Mouse (Mus musculus) kidney, embryonic 15.5 days (tissue): ENCODE data around the gene Rnase10. TPM values are rescaled to one million over a fixed set of nuclear protein-coding genes. Genes with fewer than 3 reads are reported as not detected.
A peak's percentile ranks its signal among the peaks of the same experiment; 100 is the strongest.

Experiments
- ATAC-seq: fragments of 200-750 bp; cut with Nextera tagmentation; replicated peaks from 2 replicates; pipeline ENCODE4 v1.8.0; 2017; ENCODE audit warnings: moderate TSS enrichment; ENCODE audit not compliant: low FRiP score
- H3K27ac ChIP-seq: fragments of 300-500 bp; sonication (generic); 2 replicates; pipeline ENCODE4 v1.5.1; 2015; ENCODE audit warnings: mild to moderate bottlenecking, inconsistent platforms
- H3K27me3 ChIP-seq: fragments of 300-500 bp; sonication (generic); 2 replicates; pipeline ENCODE4 v1.6.1; 2015; ENCODE audit warnings: inconsistent platforms
- H3K36me3 ChIP-seq: fragments of 300-500 bp; sonication (generic); 2 replicates; pipeline ENCODE4 v1.6.1; 2015; ENCODE audit warnings: inconsistent platforms
- H3K4me1 ChIP-seq: fragments of 300-500 bp; sonication (generic); 2 replicates; pipeline ENCODE4 v1.6.1; 2015; ENCODE audit warnings: inconsistent platforms
- H3K4me2 ChIP-seq: fragments of 300-500 bp; sonication (generic); 2 replicates; pipeline ENCODE4 v1.6.1; 2015; ENCODE audit warnings: moderate library complexity, mild to moderate bottlenecking, inconsistent platforms
- H3K4me3 ChIP-seq: fragments of 300-500 bp; sonication (generic); replicated peaks from 2 replicates; pipeline ENCODE4 v1.5.1; 2015; ENCODE audit warnings: mild to moderate bottlenecking, inconsistent platforms
- H3K9ac ChIP-seq: fragments of 300-500 bp; sonication (generic); 2 replicates; pipeline ENCODE4 v1.6.1; 2015; ENCODE audit warnings: mild to moderate bottlenecking, inconsistent platforms
- H3K9me3 ChIP-seq: fragments of 300-500 bp; sonication (generic); replicated peaks from 2 replicates; pipeline ENCODE4 v1.6.1; 2016; ENCODE audit warnings: inconsistent platforms
- WGBS: fragments of 180-500 bp; shearing (Covaris S2); methylation state at CpG from one replicate; pipeline ENCODE4 v1.1.7; 2015; ENCODE audit warnings: mixed read lengths; 5-methylcytosine and 5-hydroxymethylcytosine counted together
- polyA plus RNA-seq: library from polyadenylated mRNA; unstranded; fragments of >200 nt; fragmentation: Nextera tagmentation; extraction: Ambion mirVana; gene quantifications from 2 replicates; pipeline ENCODE4 v1.2.1, GENCODE M21; 2015

Gene Rnase10
- polyA plus RNA-seq, 1 experiment from 2014 or later: not detected

GRCm38 (mm10) chr14:51054243-51055237 is 47.0 kb downstream of the Rnase10 start:
- Histone ChIP-seq H3K9ac (no peak overlapping the region), H3K27me3 (no peaks in the 10 kb centered on the region), H3K36me3 (no peaks in the 10 kb centered on the region), H3K9me3 (no peaks in the 10 kb centered on the region), H3K4me1 (peaks cover 46% of the 10 kb centered on the region), H3K4me3 (no peak overlapping the region), H3K4me2 (peak overlapping the region; percentile 17; the same call in 1 of the 2 replicates), H3K27ac (peak overlapping the region; percentile 64)
- ATAC-seq: no peak
- 61% methylated on average over 13 of the region's 13 CpGs for WGBS

- H3K4me2 ChIP-seq: peak within 1 kb of the TSS; percentile 38
- 38% methylated on average over 9 of the region's 9 CpGs for WGBS
- no peaks in the 10 kb centered on the region for H3K36me3 ChIP-seq
- peak within 1 kb of the TSS; percentile 59 for H3K27ac ChIP-seq
- H3K4me1 ChIP-seq: peaks cover 36% of the 10 kb centered on the region
- no peaks in the 10 kb centered on the region for H3K27me3 ChIP-seq
- no peak within 1 kb of the TSS for H3K9ac ChIP-seq
- ATAC-seq: peak; percentile 59
- no peak within 1 kb of the TSS for H3K4me3 ChIP-seq
- H3K9me3 ChIP-seq: no peaks in the 10 kb centered on the region
These were observed 49.9 kb downstream of the Rnase10 start, which contains the start of gene Rnase12 for GRCm38 (mm10) chr14:51057401-51057831. TSS of gene Rnase12 (minus strand) at chr14:51057661.

Other genes with a start within 250 kb of the Rnase10 start
- gene Ttc5, start 222.2 kb upstream of the Rnase10 start, polyA plus RNA-seq: 74.4 and 78.5 TPM in 2 replicates
- gene Ccnb1ip1, start 200.0 kb upstream of the Rnase10 start, polyA plus RNA-seq: not detected in 2 replicates
- gene Parp2, start 199.9 kb upstream of the Rnase10 start, polyA plus RNA-seq: 64.9 and 65.6 TPM in 2 replicates
- gene Tep1, start 137.2 kb upstream of the Rnase10 start, polyA plus RNA-seq: 6.2 and 8.5 TPM in 2 replicates
- gene Klhl33, start 110.2 kb upstream of the Rnase10 start, polyA plus RNA-seq: 0.19 TPM in 2 replicates
- 166 and 173 TPM in 2 replicates for gene Osgep, start 82.9 kb upstream of the Rnase10 start, polyA plus RNA-seq
- gene Apex1, start 82.8 kb upstream of the Rnase10 start, polyA plus RNA-seq: 301 and 306 TPM in 2 replicates
- 49.5 and 53.9 TPM in 2 replicates for gene Pip4p1, start 76.9 kb upstream of the Rnase10 start, polyA plus RNA-seq
- gene Pnp, start 76.7 kb upstream of the Rnase10 start, polyA plus RNA-seq: 74.3 and 78.6 TPM in 2 replicates
- not detected in 2 replicates for gene Gm49342, start 63.2 kb upstream of the Rnase10 start, polyA plus RNA-seq
- gene Pnp2, start 51.8 kb upstream of the Rnase10 start, polyA plus RNA-seq: 0.62 and 1.0 TPM in 2 replicates
- 0.17 TPM in 1 of 2 replicates, not detected in the other for gene Rnase9, start 34.1 kb downstream of the Rnase10 start, polyA plus RNA-seq
- 0.38 TPM in 1 of 2 replicates, not detected in the other for gene Rnase11, start 42.4 kb downstream of the Rnase10 start, polyA plus RNA-seq
- 10.2 and 11.1 TPM in 2 replicates for gene Rnase12, start 49.9 kb downstream of the Rnase10 start, polyA plus RNA-seq
- 0.04 TPM in 1 of 2 replicates, not detected in the other for gene Olfr750, start 66.7 kb downstream of the Rnase10 start, polyA plus RNA-seq
- 37.8 and 40.5 TPM in 2 replicates for gene Rnase4, start 83.3 kb downstream of the Rnase10 start, polyA plus RNA-seq
- gene Ang, start 83.4 kb downstream of the Rnase10 start, polyA plus RNA-seq: 8.4 and 9.8 TPM in 2 replicates
- gene Eddm3b, start 106.7 kb downstream of the Rnase10 start, polyA plus RNA-seq: 2.0 and 2.1 TPM in 2 replicates
- gene Rnase6, start 116.2 kb downstream of the Rnase10 start, polyA plus RNA-seq: 0.52 and 1.3 TPM in 2 replicates
- 0.17 and 1.00 TPM in 2 replicates for gene Rnase1, start 139.0 kb downstream of the Rnase10 start, polyA plus RNA-seq
- gene Rnase2b, start 154.5 kb downstream of the Rnase10 start, polyA plus RNA-seq: not detected in 2 replicates
- not detected in 2 replicates for gene Ang2, start 191.4 kb downstream of the Rnase10 start, polyA plus RNA-seq
- not detected in 2 replicates for gene Ear14, start 195.6 kb downstream of the Rnase10 start, polyA plus RNA-seq
- not detected in 2 replicates for gene Rnase2a, start 248.4 kb downstream of the Rnase10 start, polyA plus RNA-seq